Mouse (Mus musculus) kidney, adult 2 months (tissue): ENCODE measurements around the gene Cpeb3. TPM values are rescaled to one million over a fixed set of nuclear protein-coding genes. Genes with fewer than 3 reads are reported as not detected.
A peak's percentile ranks its signal among the peaks of the same experiment; 100 is the strongest.

Experiments
- DNase-seq: peaks from one replicate; pipeline ENCODE4 v3.0.0; 2021
- H3K27ac ChIP-seq: fragments of 200-500 bp; 2 replicates; pipeline ENCODE4 v1.5.1; 2012; ENCODE audit warnings: low read depth, low read length, control low read depth, inconsistent platforms; ENCODE audit not compliant: insufficient read depth
- H3K27me3 ChIP-seq: fragments of 200-500 bp; replicated peaks from 2 replicates; pipeline ENCODE4 v1.6.1; 2012; ENCODE audit warnings: mild to moderate bottlenecking, moderate library complexity, low read length, inconsistent platforms; ENCODE audit not compliant: control insufficient read depth, insufficient read depth
- H3K36me3 ChIP-seq: fragments of 200-500 bp; 2 replicates; pipeline ENCODE4 v1.6.1; 2012; ENCODE audit warnings: mild to moderate bottlenecking, moderate library complexity, low read length, inconsistent platforms; ENCODE audit not compliant: control insufficient read depth, insufficient read depth
- H3K4me1 ChIP-seq: fragments of 200-500 bp; 2 replicates; pipeline ENCODE4 v1.6.1; 2011; ENCODE audit warnings: low read length; ENCODE audit not compliant: control insufficient read depth, insufficient read depth
- H3K4me3 ChIP-seq: fragments of 200-500 bp; 2 replicates; pipeline ENCODE4 v1.5.1; 2011; ENCODE audit warnings: mild to moderate bottlenecking, low read depth, low read length, control low read depth; ENCODE audit not compliant: insufficient read depth
- CTCF ChIP-seq: fragments of 200-500 bp; conservative IDR thresholded peaks from 2 replicates; pipeline ENCODE4 v1.5.1; 2011; ENCODE audit warnings: low read depth, mild to moderate bottlenecking, control low read depth, low read length, moderate library complexity, mixed read lengths; ENCODE audit not compliant: insufficient read depth, insufficient read length
- POLR2A ChIP-seq: fragments of 200-500 bp; IDR thresholded peaks from one replicate; pipeline ENCODE4 v1.6.1; 2011; ENCODE audit warnings: low read depth, low read length, control low read depth
- WGBS: fragments of 180-500 bp; shearing (Covaris S2); methylation state at CpG from one replicate; pipeline ENCODE4 v1.1.7; 2018; 5-methylcytosine and 5-hydroxymethylcytosine counted together
- polyA plus RNA-seq: library from polyadenylated mRNA; depleted of rRNA; stranded (reverse); fragments of >200 nt; gene quantifications from 2 replicates; pipeline ENCODE4 v1.2.3, GENCODE M21; 2012

The Cpeb3 gene
- polyA plus RNA-seq, 1 experiment, result 14.2 TPM

DNA sequence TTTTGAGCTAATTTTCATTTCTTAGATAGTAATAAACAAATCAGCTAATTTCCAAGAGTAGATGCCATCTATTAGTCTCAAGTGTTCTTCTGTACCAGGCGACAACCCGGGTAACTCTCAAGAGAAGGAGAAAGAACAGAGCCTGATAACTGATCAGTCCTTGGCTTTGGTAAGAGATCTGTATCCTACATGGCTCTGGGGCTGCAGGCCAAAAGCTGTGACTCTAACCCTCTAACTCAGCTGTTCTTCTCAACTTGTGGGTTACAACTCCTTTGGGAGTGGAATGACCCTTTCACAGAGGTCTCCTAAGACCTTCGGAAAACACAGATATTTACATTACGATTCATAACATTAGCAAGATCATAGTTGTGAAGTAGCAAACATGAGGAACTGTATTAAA, 148.3 kb downstream of the Cpeb3 start:
- Histone ChIP-seq H3K4me1 (peaks cover 10% of the 10 kb centered on the region; the same call in 1 of the 2 replicates), H3K4me3 (no peak overlapping the region), H3K27me3 (no peaks in the 10 kb centered on the region), H3K27ac (peak overlapping the region; percentile 68; the same call in 1 of the 2 replicates), H3K36me3 (no peaks in the 10 kb centered on the region; the same call in 1 of the 2 replicates)
- no peak for DNase-seq
- TF ChIP-seq CTCF, result no peak
- no peak for TF ChIP-seq POLR2A
- 51% methylated on average over 4 of the region's 4 CpGs for WGBS

DNA sequence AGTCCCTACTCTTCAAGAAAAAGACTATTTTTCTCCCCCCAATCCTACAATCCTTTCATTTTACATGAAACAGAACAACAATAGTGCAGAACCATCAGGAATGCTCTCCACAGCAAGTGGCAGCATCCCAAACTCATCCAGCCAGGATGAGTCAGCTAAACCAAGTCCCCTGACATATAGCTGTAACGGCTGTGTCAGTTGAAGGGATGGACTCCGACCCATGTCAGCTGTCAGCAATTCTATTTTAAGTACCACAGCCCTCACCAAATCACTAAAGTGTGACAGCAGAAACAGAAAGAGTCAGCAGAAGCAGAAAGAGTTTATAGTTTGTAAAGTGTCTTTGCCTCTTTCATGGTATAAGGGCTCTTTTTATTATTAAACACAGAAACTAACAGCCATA, 148.8 kb downstream of the Cpeb3 start:
- DNase-seq, result peak; percentile 86
- Histone ChIP-seq H3K27me3 (no peaks in the 10 kb centered on the region), H3K36me3 (no peaks in the 10 kb centered on the region; the same call in 1 of the 2 replicates), H3K4me1 (peaks cover 10% of the 10 kb centered on the region; the same call in 1 of the 2 replicates), H3K27ac (peak overlapping the region; percentile 3; the same call in 1 of the 2 replicates), H3K4me3 (no peak overlapping the region)
- TF ChIP-seq CTCF, result no peak
- no peak for TF ChIP-seq POLR2A
- 14% methylated on average over 2 of the region's 2 CpGs for WGBS

DNA sequence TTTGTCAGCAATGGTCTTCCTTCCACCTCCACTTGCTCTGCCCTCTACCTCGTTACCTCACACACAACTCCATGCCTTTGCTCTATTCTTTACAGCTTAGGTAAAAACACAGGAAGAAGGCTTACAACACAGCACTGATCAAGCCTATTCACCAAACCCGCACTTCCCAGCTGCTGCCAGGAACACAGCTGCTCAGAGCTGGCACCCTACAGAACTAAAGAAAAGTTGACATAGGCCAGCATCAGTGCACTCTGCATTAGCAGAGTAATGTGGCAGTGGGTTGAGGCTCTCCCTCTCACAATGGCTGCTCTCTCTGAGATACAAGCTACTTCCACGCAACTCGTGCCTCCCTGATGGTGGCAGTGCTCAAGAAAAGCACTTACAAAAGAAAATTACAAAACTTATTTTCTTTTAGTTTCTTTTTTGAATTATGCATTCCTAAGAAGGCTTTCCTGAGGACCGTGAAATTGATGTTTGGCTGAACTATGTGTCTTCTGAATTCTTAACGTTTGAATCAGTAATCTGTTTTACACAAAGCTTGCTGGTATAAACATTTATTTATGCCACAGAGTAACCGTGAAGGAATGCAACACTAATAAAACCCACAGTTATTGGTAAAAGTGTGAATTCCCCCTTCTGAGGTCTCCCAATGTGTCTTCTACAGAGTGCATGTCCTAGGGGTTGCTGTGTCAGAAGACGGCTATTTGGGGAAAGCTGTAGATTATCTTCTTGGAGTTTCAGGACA, 151.1 kb downstream of the Cpeb3 start:
- no peak for TF ChIP-seq POLR2A
- TF ChIP-seq CTCF, result no peak
- Histone ChIP-seq H3K4me1 (peaks cover 10% of the 10 kb centered on the region; the same call in 1 of the 2 replicates), H3K27ac (no peak overlapping the region), H3K4me3 (no peak overlapping the region), H3K36me3 (peaks cover 4% of the 10 kb centered on the region; the same call in 1 of the 2 replicates), H3K27me3 (no peaks in the 10 kb centered on the region)
- no peak for DNase-seq
- 78% methylated on average over 8 of the region's 8 CpGs for WGBS

DNA sequence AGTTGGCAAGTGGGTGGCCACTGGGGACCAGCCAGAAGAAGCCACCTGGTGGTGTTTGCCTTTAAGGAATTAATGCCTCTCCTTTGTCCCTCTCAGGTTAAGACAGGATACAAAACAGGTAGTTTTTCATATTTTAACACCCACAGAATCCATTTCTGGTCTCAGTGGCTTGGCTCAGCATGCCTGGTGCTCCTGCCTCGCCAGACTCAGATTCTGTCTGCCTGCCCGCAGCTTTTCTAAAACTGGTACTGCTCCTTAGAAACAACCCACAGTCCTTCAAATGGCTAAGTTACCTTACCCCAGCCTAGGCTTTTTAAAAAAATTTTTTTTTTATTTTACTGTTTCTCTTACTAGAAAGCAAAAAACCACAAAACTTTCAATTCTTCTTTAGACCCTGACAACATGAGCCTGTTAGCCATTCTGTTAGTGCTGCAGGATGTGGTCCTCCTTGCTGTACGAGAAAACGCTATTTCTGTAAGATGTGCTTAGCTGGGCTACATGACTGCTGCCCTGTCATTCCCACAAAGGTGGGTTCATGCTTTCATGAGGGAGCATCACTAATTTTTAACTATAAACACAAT, 152.3 kb downstream of the Cpeb3 start:
- Histone ChIP-seq H3K27ac (no peak overlapping the region), H3K4me3 (no peak overlapping the region), H3K27me3 (no peaks in the 10 kb centered on the region), H3K36me3 (peaks cover 4% of the 10 kb centered on the region; the same call in 1 of the 2 replicates), H3K4me1 (peaks cover 8% of the 10 kb centered on the region; the same call in 1 of the 2 replicates)
- DNase-seq, result no peak
- WGBS, result 87% methylated on average over 4 of the region's 4 CpGs
- TF ChIP-seq POLR2A (no peak), CTCF (no peak)

DNA sequence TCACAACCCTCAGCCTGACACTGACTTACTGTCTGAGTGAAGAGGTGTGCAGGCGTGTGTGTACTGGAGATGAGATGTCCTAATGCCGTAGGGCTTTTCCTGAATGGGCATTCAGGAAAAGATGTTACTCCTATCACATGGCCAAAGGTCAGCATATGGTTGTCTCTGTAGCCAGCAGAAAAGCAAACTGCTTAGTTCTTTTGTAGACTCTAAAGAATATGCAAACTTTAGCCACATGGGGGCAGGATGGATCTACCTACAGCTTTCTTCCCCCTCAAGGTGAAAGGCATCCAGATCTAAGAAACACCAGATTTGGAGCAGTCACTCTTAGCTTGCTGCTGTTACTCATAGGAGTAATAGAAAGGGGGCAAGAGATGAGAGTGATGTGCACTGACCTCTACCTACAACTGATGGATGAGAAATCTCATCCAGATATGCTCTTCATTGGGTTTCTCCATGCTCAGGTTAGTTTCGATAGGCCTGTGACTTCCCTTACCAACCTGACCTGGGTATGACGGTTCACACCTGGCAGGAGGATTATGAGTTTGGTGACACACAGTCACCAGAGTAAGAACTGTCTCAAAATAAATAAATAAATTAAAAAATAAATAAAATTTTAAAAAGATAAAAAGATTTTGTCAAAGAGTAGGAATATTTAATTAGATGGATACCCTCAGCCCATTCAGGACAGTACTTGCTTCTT, 157.6 kb downstream of the Cpeb3 start:
- H3K27me3 ChIP-seq, result no peaks in the 10 kb centered on the region
- H3K4me1 ChIP-seq, result no peaks in the 10 kb centered on the region; the same call in 1 of the 2 replicates
- WGBS, result 63% methylated on average over 4 of the region's 4 CpGs
- no peak overlapping the region for H3K4me3 ChIP-seq
- H3K36me3 ChIP-seq, result peaks cover 4% of the 10 kb centered on the region; the same call in 1 of the 2 replicates
- TF ChIP-seq CTCF (0 out of 2 replicates have a peak, but pooled peaks have one; percentile 31), POLR2A (no peak)
- DNase-seq, result peak; percentile 78
- H3K27ac ChIP-seq, result 0 out of 2 replicates have a peak overlapping the region, but pooled peaks have one; percentile 32

DNA sequence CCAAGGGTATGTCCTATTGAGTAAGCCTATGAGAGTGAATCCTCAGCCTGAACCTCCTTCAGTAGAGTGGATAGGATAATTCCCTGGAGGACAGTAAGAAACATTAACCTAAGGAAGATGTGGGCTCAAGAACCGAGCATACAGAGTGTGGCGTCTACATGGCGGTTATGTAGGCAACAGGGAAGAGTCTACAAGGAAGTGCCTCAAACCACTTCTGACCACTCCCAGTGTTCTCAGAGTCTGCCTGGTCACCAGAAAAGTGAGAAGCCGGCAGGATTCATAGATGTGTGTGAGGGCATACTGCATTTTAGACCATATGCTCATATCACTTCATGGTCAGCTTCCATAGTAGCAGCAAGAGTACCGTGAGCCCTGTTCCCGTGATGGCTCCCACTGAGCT, 159.9 kb downstream of the Cpeb3 start:
- H3K36me3 ChIP-seq, result peaks cover 4% of the 10 kb centered on the region; the same call in 1 of the 2 replicates
- H3K4me1 ChIP-seq, result no peaks in the 10 kb centered on the region; the same call in 1 of the 2 replicates
- WGBS, result 89% methylated on average over 6 of the region's 6 CpGs
- H3K4me3 ChIP-seq, result no peak overlapping the region
- no peak overlapping the region for H3K27ac ChIP-seq
- DNase-seq, result no peak
- no peak for TF ChIP-seq POLR2A
- TF ChIP-seq CTCF, result no peak
- H3K27me3 ChIP-seq, result no peaks in the 10 kb centered on the region

DNA sequence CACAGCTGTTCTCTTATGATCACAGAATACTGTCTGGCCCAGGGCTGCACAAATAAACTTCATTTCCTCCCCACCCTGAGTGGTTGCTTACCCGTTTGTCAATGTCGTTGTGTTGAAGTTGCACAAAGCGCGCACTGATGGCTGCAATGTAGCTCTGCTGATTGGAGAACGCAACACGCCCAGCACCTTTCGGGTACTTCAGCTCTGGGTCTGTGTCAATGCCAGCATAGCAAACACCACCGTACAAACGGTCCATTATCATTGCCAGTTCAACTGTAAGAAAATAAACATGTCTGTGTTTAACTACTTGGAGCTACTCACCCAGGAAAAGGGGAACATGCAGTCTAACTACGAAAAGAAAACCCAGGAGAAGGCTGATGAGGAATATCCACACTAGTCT, 164.0 kb downstream of the Cpeb3 start:
- H3K4me1 ChIP-seq, result no peaks in the 10 kb centered on the region
- 78% methylated on average over 10 of the region's 10 CpGs for WGBS
- no peak for TF ChIP-seq POLR2A
- no peak for TF ChIP-seq CTCF
- no peak overlapping the region for H3K4me3 ChIP-seq
- no peaks in the 10 kb centered on the region; the same call in 1 of the 2 replicates for H3K36me3 ChIP-seq
- H3K27ac ChIP-seq, result no peak overlapping the region
- DNase-seq, result no peak
- H3K27me3 ChIP-seq, result no peaks in the 10 kb centered on the region
